22 mouse cellular contexts compared by ENCODE assay signal in genomic region chr14:119370013-119370412, GRCm38 (mm10).
DNase-seq lines count a peak whose midpoint lies in the region; ATAC-seq lines count a peak whose summit lies in the region.
"Had no signal": no experiment of that assay in that cellular context is flagged by ENCODE, and none has a peak within 500 bp of the region (broad histone marks: within the 10 kb centered on the region; RNA-seq: fewer than 3 reads in every experiment).

No protein-coding gene starts in this region.

- peak; percentile 21 to 28 for DNase-seq in layer of hippocampus, postnatal 10 days (ENCODE audit: low spot score in 2 of 2)
- no peak for DNase-seq in layer of hippocampus, adult 8-10 months (ENCODE audit: low spot score in 2 of 2)
- peak; percentile 16 for DNase-seq in brain, adult 2 months (ENCODE audit: low read depth, low spot score)
- DNase-seq in cerebellum, postnatal 10 days = peak; percentile 73 to 86
- DNase-seq in testis, postnatal 10 days (ENCODE audit: low spot score) = no peak
- no peak for DNase-seq in urinary bladder, adult 2 months (ENCODE audit: low spot score)
- DNase-seq: gastrocnemius, postnatal 10 days; heart, adult 11 months; heart, postnatal 14 days; kidney, adult 2 months; kidney, postnatal 25 days; lung, adult 2 months; lung, postnatal 36 days; right cerebral cortex, postnatal 4 days had no signal

- no peaks in the 10 kb centered on the region for H3K27me3 ChIP-seq in forebrain, embryonic 15.5 days
- no peaks in the 10 kb centered on the region for H3K27me3 ChIP-seq in forebrain, embryonic 16.5 days (replicated peaks; ENCODE audit: control insufficient read depth, insufficient read depth, low read length)
- H3K27me3 ChIP-seq: embryonic facial prominence, embryonic 12.5 days; heart, embryonic 12.5 days; limb, embryonic 12.5 days; liver, embryonic 12.5 days had no signal

- H3K4me2 ChIP-seq in forebrain, embryonic 15.5 days (replicated peaks) = no peak overlapping the region
- H3K4me2 ChIP-seq in forebrain, embryonic 16.5 days (ENCODE audit: low read length) = no peak overlapping the region
- H3K4me2 ChIP-seq: embryonic facial prominence, embryonic 12.5 days; heart, embryonic 12.5 days; limb, embryonic 12.5 days; liver, embryonic 12.5 days had no signal

- peaks cover 4% of the 10 kb centered on the region for H3K4me1 ChIP-seq in forebrain, embryonic 15.5 days
- H3K4me1 ChIP-seq in forebrain, embryonic 16.5 days (replicated peaks; ENCODE audit: control insufficient read depth, insufficient read depth, low read length) = peaks cover 5% of the 10 kb centered on the region; the same call in 1 of the 2 replicates
- H3K4me1 ChIP-seq: embryonic facial prominence, embryonic 12.5 days; heart, embryonic 12.5 days; limb, embryonic 12.5 days; liver, embryonic 12.5 days had no signal

- WGBS in forebrain, embryonic 15.5 days = 67% methylated on average over 7 of the region's 7 CpGs
- 64% methylated on average over 7 of the region's 7 CpGs for whole genome bisulfite sequencing in forebrain, embryonic 16.5 days

- H3K4me3 ChIP-seq in forebrain, embryonic 15.5 days = no peak overlapping the region
- H3K4me3 ChIP-seq in forebrain, embryonic 16.5 days (replicated peaks; ENCODE audit: low read length) = no peak overlapping the region
- H3K4me3 ChIP-seq: embryonic facial prominence, embryonic 12.5 days; erythroblast, embryonic 14.5 days; heart, embryonic 12.5 days; limb, embryonic 12.5 days; liver, embryonic 12.5 days had no signal

- H3K27ac ChIP-seq in forebrain, embryonic 15.5 days (replicated peaks) = no peak overlapping the region
- no peak overlapping the region for H3K27ac ChIP-seq in forebrain, embryonic 16.5 days (ENCODE audit: low read length)
- H3K27ac ChIP-seq: embryonic facial prominence, embryonic 12.5 days; limb, embryonic 12.5 days; liver, embryonic 12.5 days had no signal

- no peaks in the 10 kb centered on the region for H3K36me3 ChIP-seq in forebrain, embryonic 15.5 days
- H3K36me3 ChIP-seq in forebrain, embryonic 16.5 days (ENCODE audit: control insufficient read depth, insufficient read depth) = no peaks in the 10 kb centered on the region
- H3K36me3 ChIP-seq: embryonic facial prominence, embryonic 12.5 days; heart, embryonic 12.5 days; limb, embryonic 12.5 days; liver, embryonic 12.5 days had no signal

- H3K9ac ChIP-seq in forebrain, embryonic 15.5 days (replicated peaks) = no peak overlapping the region
- no peak overlapping the region for H3K9ac ChIP-seq in forebrain, embryonic 16.5 days (replicated peaks; ENCODE audit: low read depth, low read length)
- H3K9ac ChIP-seq: embryonic facial prominence, embryonic 12.5 days; heart, embryonic 12.5 days; limb, embryonic 12.5 days; liver, embryonic 12.5 days had no signal

- H3K9me3 ChIP-seq in forebrain, embryonic 15.5 days = no peaks in the 10 kb centered on the region
- H3K9me3 ChIP-seq in forebrain, embryonic 16.5 days (ENCODE audit: control insufficient read depth, low read length) = no peaks in the 10 kb centered on the region
- H3K9me3 ChIP-seq: embryonic facial prominence, embryonic 12.5 days; heart, embryonic 12.5 days; limb, embryonic 12.5 days; liver, embryonic 12.5 days had no signal

- ATAC-seq in forebrain, embryonic 15.5 days (replicated peaks) = peak; percentile 26; the same call in 1 of the 2 replicates
- ATAC-seq in forebrain, embryonic 16.5 days = no peak
- ATAC-seq: inflammation-experienced regulatory T-cells, adult 6 months; liver, embryonic 12.5 days had no signal

Comparison
In these comparisons a context has a peak if more than half of its experiments do, and no peak if none do; other contexts are left out.
1. DNase-seq: peak in layer of hippocampus, postnatal 10 days (2 of 2), brain, adult 2 months (single experiment) and cerebellum, postnatal 10 days (2 of 2); none in layer of hippocampus, adult 8-10 months (0 of 2), testis, postnatal 10 days (single experiment) and urinary bladder, adult 2 months (single experiment).